Mouse (Mus musculus) T-helper 1 cell (primary cell): ENCODE measurements at regions not wholly inside any gene's neighbourhood (a gene's known extent, or its start where the extent isn't known, plus 50 kb on each side); places are given as distances from the start of the nearest gene placed in this dataset.

Experiments used
- in situ Hi-C: fragments of 300-600 bp; cut with MboI, MseI; formaldehyde crosslinking; loops from one replicate; pipeline ENCODE4 v1.15.1; 2025; ENCODE audit warnings: high pct_unique_total_duplicates

- in situ Hi-C loops, result no loop called here
These were observed 90.8 kb upstream of the Hdac4 start for GRCm38 (mm10) chr1:92286013-92286965.

GRCm38 (mm10) chr1:92284155-92284554, 88.7 kb upstream of the Hdac4 start:
- in situ Hi-C loops, result no loop called here

GRCm38 (mm10) chr1:92277199-92277747, 81.8 kb upstream of the Hdac4 start:
- in situ Hi-C loops, result no loop called here

DNA sequence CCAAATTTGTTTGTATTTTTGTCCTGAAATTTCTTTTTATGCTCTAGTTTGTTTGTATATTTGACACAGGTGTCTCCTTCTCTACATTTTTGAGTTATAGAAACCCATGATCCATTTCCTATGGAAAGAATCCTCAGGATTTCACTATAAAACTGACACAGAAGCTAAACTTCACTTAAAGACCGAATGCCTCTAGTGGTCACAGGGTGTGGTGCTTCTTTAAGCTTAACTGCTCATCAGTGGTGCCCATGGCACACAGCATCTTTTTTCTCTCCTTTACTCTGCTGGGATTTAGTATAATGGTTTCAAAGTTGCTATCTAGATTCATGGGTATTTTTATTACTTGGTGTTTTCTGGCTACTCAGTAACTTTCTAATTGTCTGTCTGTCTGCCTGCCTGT, 79.9 kb upstream of the Hdac4 start:
- in situ Hi-C loops, result no loop called here

DNA sequence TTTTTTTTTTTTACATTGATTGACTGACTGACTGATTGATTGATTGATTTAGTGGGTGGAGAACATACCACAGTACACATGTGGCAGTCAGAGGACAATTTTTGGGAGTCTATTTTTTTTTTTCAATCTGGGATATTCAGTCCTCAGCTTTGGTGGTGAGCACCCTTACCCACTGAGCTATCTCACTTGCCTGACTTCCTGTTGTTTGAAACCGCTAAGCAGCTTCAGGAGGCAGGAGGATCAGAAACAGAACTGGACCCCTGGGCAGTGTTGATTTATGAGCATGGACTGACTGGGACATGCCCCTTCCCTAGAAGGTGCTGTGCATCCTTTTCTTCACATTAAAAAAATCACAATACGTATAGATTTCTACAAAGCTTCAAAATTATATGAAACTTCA, 78.3 kb upstream of the Hdac4 start:
- in situ Hi-C loops, result no loop called here

GRCm38 (mm10) chr1:92271676-92272291, 76.3 kb upstream of the Hdac4 start:
- in situ Hi-C loops, result no loop called here

DNA sequence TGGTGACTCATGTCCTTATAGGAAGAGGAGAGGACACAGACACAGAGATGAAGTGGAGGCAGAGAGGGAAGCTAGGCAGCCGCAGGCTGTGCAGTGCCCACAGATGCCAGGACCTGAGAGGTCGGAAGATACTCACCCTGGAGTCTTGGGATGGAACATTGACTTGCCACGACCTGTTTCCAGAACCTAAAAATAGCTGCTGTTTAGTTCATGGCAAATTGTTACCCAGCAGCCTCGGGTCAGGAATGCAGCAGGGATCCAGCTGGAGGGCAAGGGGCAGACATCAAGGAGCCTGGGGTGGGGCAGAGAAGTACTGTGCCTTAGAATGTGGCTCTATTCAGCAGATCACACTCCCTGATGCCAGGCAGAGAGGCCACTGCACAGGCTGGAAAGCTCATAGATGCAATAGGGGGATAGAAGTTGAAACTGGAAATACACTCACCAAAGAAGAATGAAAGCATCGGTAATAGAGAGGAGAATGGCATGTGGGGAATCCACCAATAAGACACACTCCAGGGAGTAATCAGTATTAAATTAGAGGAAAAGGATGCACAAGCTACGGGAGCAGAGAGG, 75.1 kb upstream of the Hdac4 start:
- in situ Hi-C loops, result no loop called here

DNA sequence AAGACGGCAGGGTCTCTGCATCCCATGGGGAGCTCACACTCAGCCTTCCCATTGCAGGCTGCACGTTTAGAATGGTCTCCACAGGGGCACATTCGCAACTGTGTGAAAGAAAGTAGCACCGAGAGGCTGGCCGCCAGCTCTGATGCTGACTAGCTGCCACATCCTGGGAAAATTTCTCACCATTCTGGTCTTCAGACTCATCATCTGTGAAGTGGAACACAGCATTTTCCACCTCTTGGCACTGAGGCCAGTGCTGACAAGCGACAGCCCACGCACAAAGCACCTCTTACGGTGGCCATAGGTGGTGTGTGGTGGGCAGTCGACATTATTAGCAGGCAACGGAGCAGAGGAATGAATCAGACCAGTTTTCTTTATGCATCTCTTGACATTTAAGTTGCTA, 74.0 kb upstream of the Hdac4 start:
- in situ Hi-C loops, result no loop called here

GRCm38 (mm10) chr1:92264941-92265340, 69.4 kb upstream of the Hdac4 start:
- in situ Hi-C loops, result no loop called here

DNA sequence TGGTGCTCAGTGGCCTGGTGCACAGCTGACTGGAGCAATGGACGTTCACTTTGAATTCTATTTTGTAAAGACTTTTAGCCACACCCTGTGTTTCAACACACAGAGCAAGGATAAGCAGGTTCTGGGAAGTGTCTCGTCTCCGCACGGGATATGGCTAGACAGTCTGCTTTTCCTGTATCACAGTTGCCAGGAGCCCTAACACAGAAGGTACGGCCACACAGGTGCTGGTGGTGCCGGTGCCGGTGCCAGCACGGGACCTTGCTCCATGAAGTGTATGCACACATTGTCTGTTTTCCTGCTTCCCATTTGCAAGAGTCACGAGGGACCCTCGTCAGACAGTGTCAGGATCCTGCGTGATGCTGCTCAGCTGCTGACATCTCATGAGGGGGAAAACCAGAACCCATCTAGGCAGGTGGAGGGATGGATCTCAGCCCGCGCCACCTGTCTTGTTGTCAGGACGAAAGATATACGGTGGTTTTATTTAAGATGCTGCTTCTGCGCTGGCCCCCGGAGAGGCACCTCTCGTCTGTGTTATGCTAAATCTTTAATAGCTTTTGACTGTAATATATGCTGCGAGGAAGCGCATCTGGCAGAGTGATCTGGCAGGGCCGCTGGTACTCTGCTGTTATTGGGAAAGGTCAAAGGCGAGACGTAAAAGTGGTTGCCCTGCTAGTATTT, 64.4 kb upstream of the Hdac4 start:
- in situ Hi-C loops, result no loop called here

DNA sequence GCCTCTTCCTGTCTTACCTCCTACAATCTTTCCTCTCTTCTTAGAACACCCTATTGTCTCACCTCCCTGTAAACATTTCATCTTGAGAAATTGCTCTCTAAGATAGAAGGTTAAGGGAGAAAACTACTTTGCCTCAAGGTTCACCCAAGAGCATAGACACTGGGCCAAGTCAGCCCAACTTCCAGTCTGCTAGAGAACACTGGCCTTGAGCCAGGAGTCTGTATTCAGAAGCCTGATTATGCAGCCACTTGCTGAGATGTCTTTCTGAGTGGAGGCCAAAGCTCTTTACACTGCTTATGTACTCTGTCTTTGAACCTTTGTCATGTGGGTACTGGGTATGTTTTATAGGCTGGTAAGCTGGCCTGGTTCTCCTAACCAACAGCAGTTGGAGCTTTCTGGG, 62.5 kb upstream of the Hdac4 start:
- in situ Hi-C loops, result no loop called here

- in situ Hi-C loops, result no loop called here
These were observed 57.6 kb upstream of the Hdac4 start for GRCm38 (mm10) chr1:92253086-92253485.

DNA sequence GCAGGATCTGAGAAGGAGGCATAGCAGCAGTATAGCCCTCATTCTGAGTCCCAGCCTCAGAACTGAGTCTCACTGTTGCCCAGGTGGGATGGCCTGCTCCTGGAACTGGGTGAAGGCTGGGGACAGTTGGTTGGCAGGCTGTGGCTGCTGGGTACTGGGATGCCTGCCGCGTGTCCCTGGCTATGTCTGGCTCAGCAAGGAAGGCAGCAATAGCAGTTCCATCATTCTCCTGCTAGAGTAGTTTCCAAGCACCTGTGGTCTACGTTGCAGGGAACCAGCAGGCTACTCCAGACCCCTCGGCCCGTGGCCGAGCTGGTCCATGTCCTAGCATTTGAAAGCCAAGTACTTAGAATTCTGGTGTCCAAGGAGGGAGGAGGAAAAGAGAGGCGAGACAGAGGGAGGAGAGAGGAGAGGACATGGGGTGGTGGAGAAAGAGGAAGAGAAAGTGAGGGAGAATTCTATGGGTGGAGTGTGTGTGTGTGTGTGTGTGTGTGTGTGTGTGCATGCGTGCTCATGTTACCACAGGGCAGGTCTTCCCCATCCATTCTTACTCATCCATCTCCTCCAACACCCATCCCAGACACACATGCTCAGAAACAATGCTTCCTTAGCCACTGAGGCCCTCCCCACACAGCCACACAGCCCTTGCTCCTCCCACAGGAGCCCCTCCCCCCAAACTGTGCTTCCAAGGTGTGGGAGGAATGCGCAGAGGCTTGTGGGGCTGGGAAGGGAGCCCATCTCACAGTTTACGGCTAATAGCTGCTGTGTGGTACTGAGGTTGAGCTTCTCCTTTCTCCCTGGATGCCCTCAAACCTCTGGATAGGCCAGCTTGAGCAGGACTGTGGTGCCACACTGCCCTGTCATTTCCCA, 55.3 kb upstream of the Hdac4 start:
- in situ Hi-C loops, result no loop called here
